Mouse (Mus musculus): ENCODE results near the gene Prr7. TPM values are rescaled to one million over a fixed set of nuclear protein-coding genes. Genes with fewer than 3 reads are reported as not detected.
A peak's percentile ranks its signal among the peaks of the same experiment; 100 is the strongest.

Gene Prr7
- polyA plus RNA-seq, 1 experiment from 2014 or later = 0.29 TPM

- Histone ChIP-seq H3K36me3 (peaks cover 24% of the 10 kb centered on the region), H3K4me2 (peak overlapping the region; percentile 100), H3K27me3 (peaks cover 6% of the 10 kb centered on the region; the same call in 1 of the 2 replicates), H3K9me3 (no peaks in the 10 kb centered on the region), H3K9ac (peak overlapping the region; percentile 59), H3K27ac (peak overlapping the region; percentile 39), H3K4me3 (peak overlapping the region; percentile 62), H3K4me1 (peaks cover 26% of the 10 kb centered on the region)
- ATAC-seq (ENCODE audit: borderline replicate concordance, extremely low read depth, low FRiP score, low TSS enrichment) = peak; percentile 50
- under 1% methylated on average over 99 of the region's 103 CpGs for WGBS
Measured at GRCm38 (mm10) chr13:55472132-55473022, 8.3 kb downstream of the Prr7 start.

- Histone ChIP-seq H3K9ac (peak overlapping the region; percentile 59), H3K4me2 (peak overlapping the region; percentile 100), H3K27ac (0 out of 2 replicates have a peak overlapping the region, but pooled peaks have one; percentile 39), H3K4me3 (peak overlapping the region; percentile 62), H3K27me3 (peaks cover 6% of the 10 kb centered on the region; the same call in 1 of the 2 replicates), H3K36me3 (peaks cover 31% of the 10 kb centered on the region), H3K9me3 (no peaks in the 10 kb centered on the region), H3K4me1 (peaks cover 26% of the 10 kb centered on the region)
- ATAC-seq (ENCODE audit: borderline replicate concordance, extremely low read depth, low FRiP score, low TSS enrichment) = no peak
- WGBS = 36% methylated on average over 18 of the region's 18 CpGs
Measured at GRCm38 (mm10) chr13:55473076-55473831, 9.2 kb downstream of the Prr7 start.

GRCm38 (mm10) chr13:55473961-55474360, 9.9 kb downstream of the Prr7 start:
- no peak for ATAC-seq (ENCODE audit: borderline replicate concordance, extremely low read depth, low FRiP score, low TSS enrichment)
- no peak overlapping the region for H3K9ac ChIP-seq
- H3K4me2 ChIP-seq = no peak overlapping the region
- no peak overlapping the region for H3K4me3 ChIP-seq
- no peak overlapping the region for H3K27ac ChIP-seq
- peaks cover 6% of the 10 kb centered on the region; the same call in 1 of the 2 replicates for H3K27me3 ChIP-seq
- H3K9me3 ChIP-seq = no peaks in the 10 kb centered on the region
- H3K36me3 ChIP-seq = peaks cover 31% of the 10 kb centered on the region
- peaks cover 26% of the 10 kb centered on the region for H3K4me1 ChIP-seq
- WGBS = 66% methylated on average over 11 of the region's 11 CpGs

GRCm38 (mm10) chr13:55474621-55475069, 10.6 kb downstream of the Prr7 start:
- WGBS = 44% methylated on average over 5 of the region's 5 CpGs
- H3K36me3 ChIP-seq = peaks cover 37% of the 10 kb centered on the region
- no peak for ATAC-seq (ENCODE audit: borderline replicate concordance, extremely low read depth, low FRiP score, low TSS enrichment)
- no peak overlapping the region for H3K9ac ChIP-seq
- H3K4me2 ChIP-seq = no peak overlapping the region
- H3K27ac ChIP-seq = no peak overlapping the region
- H3K4me3 ChIP-seq = no peak overlapping the region
- no peaks in the 10 kb centered on the region for H3K9me3 ChIP-seq
- H3K27me3 ChIP-seq = peaks cover 6% of the 10 kb centered on the region; the same call in 1 of the 2 replicates
- H3K4me1 ChIP-seq = peaks cover 26% of the 10 kb centered on the region

GRCm38 (mm10) chr13:55475750-55476149, 11.7 kb downstream of the Prr7 start:
- Histone ChIP-seq H3K9me3 (no peaks in the 10 kb centered on the region), H3K4me3 (no peak overlapping the region), H3K4me1 (peaks cover 24% of the 10 kb centered on the region), H3K4me2 (no peak overlapping the region), H3K27ac (no peak overlapping the region), H3K27me3 (no peaks in the 10 kb centered on the region), H3K36me3 (peaks cover 46% of the 10 kb centered on the region), H3K9ac (no peak overlapping the region)
- ATAC-seq (ENCODE audit: borderline replicate concordance, extremely low read depth, low FRiP score, low TSS enrichment) = no peak
- WGBS = 89% methylated on average over 5 of the region's 5 CpGs

- H3K4me1 ChIP-seq = peaks cover 19% of the 10 kb centered on the region
- H3K9me3 ChIP-seq = no peaks in the 10 kb centered on the region
- H3K4me2 ChIP-seq = no peak overlapping the region
- ATAC-seq (ENCODE audit: borderline replicate concordance, extremely low read depth, low FRiP score, low TSS enrichment) = no peak
- no peak overlapping the region for H3K4me3 ChIP-seq
- peaks cover 51% of the 10 kb centered on the region for H3K36me3 ChIP-seq
- 90% methylated on average over 8 of the region's 8 CpGs for WGBS
- no peaks in the 10 kb centered on the region for H3K27me3 ChIP-seq
- no peak overlapping the region for H3K27ac ChIP-seq
- H3K9ac ChIP-seq = no peak overlapping the region
Measured at GRCm38 (mm10) chr13:55476256-55476655, 12.2 kb downstream of the Prr7 start.

GRCm38 (mm10) chr13:55477492-55477891, 13.4 kb downstream of the Prr7 start:
- H3K9ac ChIP-seq = no peak overlapping the region
- WGBS = 65% methylated on average over 16 of the region's 16 CpGs
- H3K4me2 ChIP-seq = no peak overlapping the region
- H3K4me3 ChIP-seq = no peak overlapping the region
- H3K9me3 ChIP-seq = no peaks in the 10 kb centered on the region
- H3K27ac ChIP-seq = no peak overlapping the region
- no peak for ATAC-seq (ENCODE audit: borderline replicate concordance, extremely low read depth, low FRiP score, low TSS enrichment)
- no peaks in the 10 kb centered on the region for H3K27me3 ChIP-seq
- H3K36me3 ChIP-seq = peaks cover 60% of the 10 kb centered on the region
- H3K4me1 ChIP-seq = peaks cover 10% of the 10 kb centered on the region

GRCm38 (mm10) chr13:55478036-55478435, 14.0 kb downstream of the Prr7 start:
- no peaks in the 10 kb centered on the region for H3K9me3 ChIP-seq
- ATAC-seq (ENCODE audit: borderline replicate concordance, extremely low read depth, low FRiP score, low TSS enrichment) = no peak
- H3K4me2 ChIP-seq = no peak overlapping the region
- 56% methylated on average over 5 of the region's 5 CpGs for WGBS
- H3K27ac ChIP-seq = no peak overlapping the region
- peaks cover 10% of the 10 kb centered on the region for H3K4me1 ChIP-seq
- no peak overlapping the region for H3K4me3 ChIP-seq
- H3K9ac ChIP-seq = no peak overlapping the region
- H3K27me3 ChIP-seq = no peaks in the 10 kb centered on the region
- peaks cover 60% of the 10 kb centered on the region for H3K36me3 ChIP-seq

- peaks cover 60% of the 10 kb centered on the region for H3K36me3 ChIP-seq
- WGBS = 60% methylated on average over 7 of the region's 7 CpGs
- no peak overlapping the region for H3K4me3 ChIP-seq
- H3K4me2 ChIP-seq = no peak overlapping the region
- H3K9ac ChIP-seq = no peak overlapping the region
- H3K9me3 ChIP-seq = no peaks in the 10 kb centered on the region
- no peak for ATAC-seq (ENCODE audit: borderline replicate concordance, extremely low read depth, low FRiP score, low TSS enrichment)
- H3K27ac ChIP-seq = no peak overlapping the region
- no peaks in the 10 kb centered on the region for H3K27me3 ChIP-seq
- peaks cover 18% of the 10 kb centered on the region for H3K4me1 ChIP-seq
Measured at GRCm38 (mm10) chr13:55479008-55479407, 14.9 kb downstream of the Prr7 start.

- Histone ChIP-seq H3K4me2 (no peak overlapping the region), H3K4me3 (no peak overlapping the region), H3K4me1 (peaks cover 27% of the 10 kb centered on the region), H3K9ac (no peak overlapping the region), H3K36me3 (peaks cover 59% of the 10 kb centered on the region), H3K9me3 (no peaks in the 10 kb centered on the region), H3K27me3 (no peaks in the 10 kb centered on the region), H3K27ac (no peak overlapping the region)
- no peak for ATAC-seq (ENCODE audit: borderline replicate concordance, extremely low read depth, low FRiP score, low TSS enrichment)
Measured at GRCm38 (mm10) chr13:55479929-55480328, 15.9 kb downstream of the Prr7 start.

- WGBS = 53% methylated on average over 7 of the region's 7 CpGs
- peaks cover 50% of the 10 kb centered on the region for H3K4me1 ChIP-seq
- no peaks in the 10 kb centered on the region for H3K9me3 ChIP-seq
- H3K4me2 ChIP-seq = no peak overlapping the region
- H3K27me3 ChIP-seq = no peaks in the 10 kb centered on the region
- no peak overlapping the region for H3K27ac ChIP-seq
- no peak overlapping the region for H3K4me3 ChIP-seq
- no peak for ATAC-seq (ENCODE audit: borderline replicate concordance, extremely low read depth, low FRiP score, low TSS enrichment)
- H3K9ac ChIP-seq = no peak overlapping the region
- peaks cover 34% of the 10 kb centered on the region for H3K36me3 ChIP-seq
Measured at GRCm38 (mm10) chr13:55482542-55482941, 18.5 kb downstream of the Prr7 start.

GRCm38 (mm10) chr13:55483071-55483470, 19.0 kb downstream of the Prr7 start:
- H3K4me2 ChIP-seq = peak overlapping the region; percentile 9; the same call in 1 of the 2 replicates
- peak overlapping the region; percentile 7; the same call in 1 of the 2 replicates for H3K27ac ChIP-seq
- H3K9me3 ChIP-seq = no peaks in the 10 kb centered on the region
- H3K4me3 ChIP-seq = no peak overlapping the region
- H3K27me3 ChIP-seq = no peaks in the 10 kb centered on the region
- WGBS = 26% methylated on average over 9 of the region's 9 CpGs
- H3K4me1 ChIP-seq = peaks cover 50% of the 10 kb centered on the region
- H3K36me3 ChIP-seq = peaks cover 30% of the 10 kb centered on the region
- H3K9ac ChIP-seq = no peak overlapping the region
- ATAC-seq (ENCODE audit: borderline replicate concordance, extremely low read depth, low FRiP score, low TSS enrichment) = no peak
